Mouse (Mus musculus): Measurements from ENCODE around the gene Gm20388. TPM values are rescaled to one million over a fixed set of nuclear protein-coding genes. Genes with fewer than 3 reads are reported as not detected.

The Gm20388 gene
- total RNA-seq, 1 experiment = 27.0 TPM

- in situ Hi-C loops (cut with MboI; ENCODE audit: low sequenced_read_pairs in 2 of 2, unreplicated experiment in 2 of 2) = no loop called here
- H3K4me1 ChIP-seq (ENCODE audit: control insufficient read depth in 2 of 2, insufficient read depth in 2 of 2, low read length in 2 of 2, poor library complexity in 1 of 2) = peaks cover 0 to 6% of the 10 kb centered on the region in 2 experiments; a peak in 1 of 4 replicates
- no peak for TF ChIP-seq CHD2 (IDR thresholded peaks at IDR 0.05; ENCODE audit: low read depth, low read length)
- TF ChIP-seq MAFK (IDR thresholded peaks at IDR 0.05; ENCODE audit: insufficient read depth, low read depth, low read length) = no peak
- TF ChIP-seq ZNF384 (IDR thresholded peaks at IDR 0.05; ENCODE audit: low read depth, low read length) = no peak
- no peak for TF ChIP-seq HCFC1 (IDR thresholded peaks at IDR 0.05; ENCODE audit: borderline replicate concordance, insufficient read depth, low read length)
- no peak for TF ChIP-seq ZC3H11A (IDR thresholded peaks at IDR 0.05; ENCODE audit: borderline replicate concordance, low read depth, low read length)
- DNase-seq (ENCODE audit: low read depth, low spot score) = no peak
- no peak overlapping the region for H3K27ac ChIP-seq (ENCODE audit: insufficient read depth, low read depth, low read length, poor library complexity, severe bottlenecking)
- no peaks in the 10 kb centered on the region for H3K9me3 ChIP-seq (ENCODE audit: control insufficient read depth, insufficient read depth, low read depth, low read length)
- H3K9ac ChIP-seq (ENCODE audit: insufficient read depth, low read depth, low read length, poor library complexity, severe bottlenecking) = no peak overlapping the region
- no peaks in the 10 kb centered on the region for H3K36me3 ChIP-seq (ENCODE audit: control insufficient read depth, insufficient read depth, low read length, poor library complexity, severe bottlenecking)
- H3K4me3 ChIP-seq (ENCODE audit: insufficient read depth in 1 of 2, low read depth in 1 of 2, low read length in 2 of 2, poor library complexity in 1 of 2, severe bottlenecking in 1 of 2) = no peak overlapping the region
These were observed 847.4 kb downstream of the Gm20388 start for GRCm38 (mm10) chr8:120758005-120758404.

- Histone ChIP-seq H3K9me3 (ENCODE audit: control insufficient read depth, insufficient read depth, low read depth, low read length) (no peaks in the 10 kb centered on the region), H3K4me1 (ENCODE audit: control insufficient read depth in 2 of 2, insufficient read depth in 2 of 2, low read length in 2 of 2, poor library complexity in 1 of 2) (peaks cover 0 to 2% of the 10 kb centered on the region in 2 experiments; a peak in 1 of 4 replicates), H3K27ac (ENCODE audit: insufficient read depth, low read depth, low read length, poor library complexity, severe bottlenecking) (no peak overlapping the region), H3K9ac (ENCODE audit: insufficient read depth, low read depth, low read length, poor library complexity, severe bottlenecking) (no peak overlapping the region), H3K4me3 (ENCODE audit: insufficient read depth in 1 of 2, low read depth in 1 of 2, low read length in 2 of 2, poor library complexity in 1 of 2, severe bottlenecking in 1 of 2) (no peak overlapping the region), H3K36me3 (ENCODE audit: control insufficient read depth, insufficient read depth, low read length, poor library complexity, severe bottlenecking) (no peaks in the 10 kb centered on the region)
- in situ Hi-C loops (cut with MboI; ENCODE audit: low sequenced_read_pairs in 2 of 2, unreplicated experiment in 2 of 2) = no loop called here
- TF ChIP-seq CHD2 (IDR thresholded peaks at IDR 0.05; ENCODE audit: low read depth, low read length) (no peak), ZC3H11A (IDR thresholded peaks at IDR 0.05; ENCODE audit: borderline replicate concordance, low read depth, low read length) (no peak), HCFC1 (IDR thresholded peaks at IDR 0.05; ENCODE audit: borderline replicate concordance, insufficient read depth, low read length) (no peak), ZNF384 (IDR thresholded peaks at IDR 0.05; ENCODE audit: low read depth, low read length) (no peak), MAFK (IDR thresholded peaks at IDR 0.05; ENCODE audit: insufficient read depth, low read depth, low read length) (no peak)
- DNase-seq (ENCODE audit: low read depth, low spot score) = no peak
These were observed 849.2 kb downstream of the Gm20388 start for GRCm38 (mm10) chr8:120759847-120760246.

GRCm38 (mm10) chr8:120760341-120761215, 849.9 kb downstream of the Gm20388 start:
- Histone ChIP-seq H3K4me3 (ENCODE audit: insufficient read depth in 1 of 2, low read depth in 1 of 2, low read length in 2 of 2, poor library complexity in 1 of 2, severe bottlenecking in 1 of 2) (no peak overlapping the region), H3K27ac (ENCODE audit: insufficient read depth, low read depth, low read length, poor library complexity, severe bottlenecking) (no peak overlapping the region), H3K4me1 (ENCODE audit: control insufficient read depth in 2 of 2, insufficient read depth in 2 of 2, low read length in 2 of 2, poor library complexity in 1 of 2) (peaks cover 0 to 2% of the 10 kb centered on the region in 2 experiments; a peak in 1 of 4 replicates), H3K36me3 (ENCODE audit: control insufficient read depth, insufficient read depth, low read length, poor library complexity, severe bottlenecking) (no peaks in the 10 kb centered on the region), H3K9ac (ENCODE audit: insufficient read depth, low read depth, low read length, poor library complexity, severe bottlenecking) (no peak overlapping the region), H3K9me3 (ENCODE audit: control insufficient read depth, insufficient read depth, low read depth, low read length) (no peaks in the 10 kb centered on the region)
- TF ChIP-seq ZC3H11A (IDR thresholded peaks at IDR 0.05; ENCODE audit: borderline replicate concordance, low read depth, low read length) = no peak
- no peak for TF ChIP-seq CHD2 (IDR thresholded peaks at IDR 0.05; ENCODE audit: low read depth, low read length)
- TF ChIP-seq MAFK (IDR thresholded peaks at IDR 0.05; ENCODE audit: insufficient read depth, low read depth, low read length) = no peak
- TF ChIP-seq HCFC1 (IDR thresholded peaks at IDR 0.05; ENCODE audit: borderline replicate concordance, insufficient read depth, low read length) = no peak
- TF ChIP-seq ZNF384 (IDR thresholded peaks at IDR 0.05; ENCODE audit: low read depth, low read length) = no peak
- in situ Hi-C loops (cut with MboI; ENCODE audit: low sequenced_read_pairs in 2 of 2, unreplicated experiment in 2 of 2) = no loop called here
- no peak for DNase-seq (ENCODE audit: low read depth, low spot score)

GRCm38 (mm10) chr8:120763267-120763666, 852.6 kb downstream of the Gm20388 start:
- no peaks in the 10 kb centered on the region for H3K4me1 ChIP-seq (ENCODE audit: control insufficient read depth in 2 of 2, insufficient read depth in 2 of 2, low read length in 2 of 2, poor library complexity in 1 of 2)
- no peak overlapping the region for H3K4me3 ChIP-seq (ENCODE audit: insufficient read depth in 1 of 2, low read depth in 1 of 2, low read length in 2 of 2, poor library complexity in 1 of 2, severe bottlenecking in 1 of 2)
- no peaks in the 10 kb centered on the region for H3K36me3 ChIP-seq (ENCODE audit: control insufficient read depth, insufficient read depth, low read length, poor library complexity, severe bottlenecking)
- no peaks in the 10 kb centered on the region for H3K9me3 ChIP-seq (ENCODE audit: control insufficient read depth, insufficient read depth, low read depth, low read length)
- in situ Hi-C loops (cut with MboI; ENCODE audit: low sequenced_read_pairs in 2 of 2, unreplicated experiment in 2 of 2) = no loop called here
- TF ChIP-seq CHD2 (IDR thresholded peaks at IDR 0.05; ENCODE audit: low read depth, low read length) = no peak
- no peak for TF ChIP-seq HCFC1 (IDR thresholded peaks at IDR 0.05; ENCODE audit: borderline replicate concordance, insufficient read depth, low read length)
- TF ChIP-seq ZNF384 (IDR thresholded peaks at IDR 0.05; ENCODE audit: low read depth, low read length) = no peak
- TF ChIP-seq MAFK (IDR thresholded peaks at IDR 0.05; ENCODE audit: insufficient read depth, low read depth, low read length) = no peak
- TF ChIP-seq ZC3H11A (IDR thresholded peaks at IDR 0.05; ENCODE audit: borderline replicate concordance, low read depth, low read length) = no peak
- H3K9ac ChIP-seq (ENCODE audit: insufficient read depth, low read depth, low read length, poor library complexity, severe bottlenecking) = no peak overlapping the region
- DNase-seq (ENCODE audit: low read depth, low spot score) = no peak
- no peak overlapping the region for H3K27ac ChIP-seq (ENCODE audit: insufficient read depth, low read depth, low read length, poor library complexity, severe bottlenecking)
